Mouse (Mus musculus): Measurements from ENCODE around the gene Tbx18. TPM values are rescaled to one million over a fixed set of nuclear protein-coding genes. Genes with fewer than 3 reads are reported as not detected.

Gene Tbx18
- total RNA-seq (2021), result 1 to 10 TPM; 3.4 to 5.5 TPM

DNA sequence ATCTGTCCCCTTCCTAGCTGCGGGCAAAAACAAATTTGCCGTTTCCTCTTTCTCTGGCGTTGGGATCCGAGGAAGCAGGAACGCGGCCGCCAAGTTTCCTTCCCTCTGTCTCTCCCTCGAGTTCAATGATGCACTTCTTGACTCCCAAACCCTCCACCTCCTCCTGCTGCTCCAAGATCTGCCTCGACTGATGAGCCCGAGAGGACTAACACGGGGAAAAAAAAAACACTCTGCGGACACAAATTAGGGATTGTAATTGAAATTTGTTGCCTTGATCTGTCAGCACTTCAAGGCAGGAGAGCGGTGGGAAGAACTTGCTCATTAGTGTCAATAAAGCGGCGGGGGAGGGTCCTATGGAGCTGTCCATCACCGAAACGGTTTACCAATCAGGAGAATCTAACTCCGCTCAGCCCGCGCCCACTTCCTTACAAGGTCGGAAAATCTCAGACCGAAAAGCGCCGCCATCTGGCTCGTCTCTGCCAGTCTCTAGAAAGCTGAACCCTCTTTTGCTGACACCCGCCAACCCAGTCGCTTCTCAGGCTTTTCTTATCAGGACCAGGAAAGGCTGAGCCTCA lies at the start of gene Tbx18:
TSS of gene Tbx18 (minus strand) at position 300 of the 575 bp plus-strand sequence.
- intact Hi-C loops (cut with DNase I), result loop anchor here (5.0 kb wide), 1 partner anchor 309 kb away; no protein-coding TSS in a partner anchor
- DNase-seq (ENCODE audit: extremely low spot score in 1 of 2, low spot score in 2 of 2), result peak; percentile 36 to 90

DNA sequence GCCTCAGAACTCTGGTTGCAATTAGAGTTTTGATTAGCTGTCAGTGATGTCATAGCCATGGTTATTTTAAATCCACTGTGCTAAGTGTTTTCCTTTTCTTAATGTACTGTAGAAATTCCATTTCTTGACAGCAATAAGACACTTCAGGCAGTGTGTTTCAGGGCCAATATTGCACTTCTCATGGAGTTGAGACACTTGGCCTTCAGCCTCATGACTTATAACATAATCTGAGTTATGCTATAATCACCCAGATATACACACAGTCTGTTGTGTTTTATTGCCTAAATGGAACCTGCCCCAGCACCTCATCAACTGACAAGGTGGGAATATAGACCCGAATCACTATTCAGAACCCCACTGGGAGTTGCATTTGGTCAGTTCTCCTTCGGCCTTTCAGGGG lies 42.9 kb upstream of the Tbx18 start:
- no peak for DNase-seq (ENCODE audit: extremely low spot score in 1 of 2, low spot score in 2 of 2)
- intact Hi-C loops (cut with DNase I), result no loop called here

DNA sequence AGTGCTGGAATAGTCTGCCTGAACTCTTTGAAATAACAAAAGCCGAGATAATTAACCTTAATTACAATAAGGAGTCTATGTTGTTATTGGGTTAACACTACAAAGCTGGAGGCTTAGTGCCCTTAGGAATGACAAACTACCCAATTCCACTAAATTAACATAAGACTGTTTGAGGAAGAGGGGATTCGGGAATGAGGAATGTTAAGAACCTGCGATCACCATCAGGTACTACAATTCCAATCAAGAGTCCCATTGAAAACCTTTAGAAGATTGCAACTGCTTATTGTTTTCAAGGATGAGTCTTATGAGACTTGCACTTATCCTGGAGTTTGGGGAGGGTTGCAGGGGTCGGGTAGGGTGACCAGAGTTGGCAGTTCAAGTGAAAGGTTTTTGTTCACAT lies 24.6 kb upstream of the Tbx18 start:
- intact Hi-C loops (cut with DNase I), result no loop called here
- DNase-seq (ENCODE audit: extremely low spot score in 1 of 2, low spot score in 2 of 2), result no peak

DNA sequence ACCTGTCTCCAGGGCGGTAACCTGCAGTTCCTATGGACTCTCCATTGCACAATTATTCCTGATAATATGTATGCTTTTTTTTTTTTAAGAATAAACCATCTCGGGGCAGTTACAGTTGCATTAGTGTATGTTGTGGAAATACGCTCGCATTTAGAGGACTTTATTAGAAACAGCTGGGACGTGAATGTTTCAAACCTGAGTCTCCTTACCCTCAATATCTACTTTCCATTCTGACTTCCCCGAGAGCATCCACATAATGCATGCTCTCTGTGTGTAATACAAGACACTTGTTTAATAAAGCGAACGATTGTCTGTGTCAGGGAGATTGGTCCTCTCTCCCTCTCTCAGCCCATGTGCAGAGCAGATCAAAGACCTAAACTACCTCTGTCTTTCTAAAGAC lies 10.5 kb upstream of the Tbx18 start:
- no peak for DNase-seq (ENCODE audit: extremely low spot score in 1 of 2, low spot score in 2 of 2)
- intact Hi-C loops (cut with DNase I), result loop anchor here (5.0 kb wide), 1 partner anchor 481 kb away; no protein-coding TSS in a partner anchor

DNA sequence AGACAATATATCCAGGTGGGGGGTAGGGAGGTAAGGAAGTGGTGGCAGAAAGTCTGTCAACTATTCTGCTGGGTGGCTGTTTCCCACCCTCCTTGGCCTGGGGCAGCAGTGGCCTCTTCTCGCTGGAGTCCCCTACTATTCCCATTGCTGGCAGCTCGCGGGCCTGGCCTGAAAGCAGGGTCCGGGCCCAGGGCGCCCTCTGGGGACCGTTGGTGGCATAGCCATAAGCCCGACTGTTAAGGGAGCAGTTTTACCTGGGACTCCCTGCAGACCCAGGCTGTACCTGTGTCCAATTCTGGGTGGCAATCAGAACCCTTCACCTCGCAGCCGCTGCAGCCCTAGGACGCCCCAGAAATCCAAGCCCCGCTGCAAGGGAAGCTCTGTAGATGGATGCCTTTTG lies 9.6 kb upstream of the Tbx18 start:
- intact Hi-C loops (cut with DNase I), result loop anchor here (5.0 kb wide), 1 partner anchor 482 kb away; no protein-coding TSS in a partner anchor
- DNase-seq (ENCODE audit: extremely low spot score in 1 of 2, low spot score in 2 of 2), result peak in 1 of 2 experiments; percentile 76

GRCm38 (mm10) chr9:87740241-87740645 lies 9.2 kb upstream of the Tbx18 start:
- intact Hi-C loops (cut with DNase I), result loop anchor here (5.0 kb wide), 1 partner anchor 482 kb away; no protein-coding TSS in a partner anchor

DNA sequence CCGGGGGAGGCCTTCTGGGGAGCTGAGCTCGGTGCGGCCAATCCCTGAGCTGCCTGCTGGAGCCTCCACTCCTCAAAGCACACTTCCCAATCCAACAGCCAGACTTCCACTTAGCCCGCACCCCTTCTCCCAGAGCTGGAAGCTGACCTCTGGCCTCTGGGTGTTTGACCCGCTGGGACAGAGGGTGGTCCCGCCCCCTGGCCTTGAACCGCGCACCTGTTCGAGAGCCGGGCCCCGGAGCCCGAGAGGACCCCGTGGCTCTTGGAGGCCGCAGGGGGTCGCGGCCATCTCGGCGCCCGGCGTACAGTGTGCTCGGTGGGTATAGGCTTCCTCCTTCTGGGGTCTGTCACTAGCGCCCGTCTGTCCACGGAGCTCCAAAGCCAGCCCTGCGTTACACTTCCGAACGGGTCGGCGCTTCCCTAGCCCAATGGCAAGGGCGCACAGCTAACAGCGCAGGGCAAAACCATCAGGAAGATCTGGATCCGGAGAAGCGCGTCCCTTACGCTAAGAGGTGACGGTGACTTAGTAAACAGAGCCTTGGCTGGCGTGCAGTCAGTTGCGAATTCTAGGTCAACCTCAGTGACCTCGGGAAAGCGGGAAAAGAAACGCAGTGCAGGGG lies 8.6 kb upstream of the Tbx18 start:
- intact Hi-C loops (cut with DNase I), result loop anchor here (5.0 kb wide), 1 partner anchor 483 kb away; no protein-coding TSS in a partner anchor

More at GRCm38 (mm10) chr9:87740241-87740645, 9.2 kb upstream of the Tbx18 start:
- peak in 1 of 2 experiments; percentile 27 for DNase-seq (ENCODE audit: extremely low spot score in 1 of 2, low spot score in 2 of 2)

GRCm38 (mm10) chr9:87738766-87739542 lies 7.9 kb upstream of the Tbx18 start:
- intact Hi-C loops (cut with DNase I), result no loop called here
- DNase-seq (ENCODE audit: extremely low spot score in 1 of 2, low spot score in 2 of 2), result peak in 1 of 2 experiments; percentile 32

More for the DNA sequence above, 8.6 kb upstream of the Tbx18 start:
- peak in 1 of 2 experiments; percentile 57 for DNase-seq (ENCODE audit: extremely low spot score in 1 of 2, low spot score in 2 of 2)

GRCm38 (mm10) chr9:87738123-87738522 lies 7.1 kb upstream of the Tbx18 start:
- DNase-seq (ENCODE audit: extremely low spot score in 1 of 2, low spot score in 2 of 2), result no peak

DNA sequence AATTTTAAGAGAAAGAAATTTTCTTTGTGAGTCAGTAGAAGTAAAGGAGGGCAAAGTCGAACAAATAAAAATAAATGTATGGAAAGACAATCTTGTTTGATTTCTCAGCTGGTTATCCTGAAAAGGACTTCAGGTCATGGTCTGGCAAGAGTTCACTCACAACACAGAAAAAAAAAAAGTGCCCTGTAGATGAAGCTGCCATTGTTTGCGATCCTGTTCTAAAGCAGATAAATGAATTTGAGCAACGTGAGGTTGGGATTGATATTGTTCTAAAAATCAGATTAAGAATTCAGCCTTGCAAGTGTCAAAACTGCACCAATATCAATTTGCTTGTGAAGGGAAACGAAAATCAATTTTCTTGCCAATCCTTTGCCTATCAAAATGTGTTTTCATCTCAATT lies 6.2 kb upstream of the Tbx18 start:
- intact Hi-C loops (cut with DNase I), result no loop called here
- no peak for DNase-seq (ENCODE audit: extremely low spot score in 1 of 2, low spot score in 2 of 2)

More at GRCm38 (mm10) chr9:87738123-87738522, 7.1 kb upstream of the Tbx18 start:
- intact Hi-C loops (cut with DNase I), result no loop called here

- no peak for DNase-seq (ENCODE audit: extremely low spot score in 1 of 2, low spot score in 2 of 2)
- intact Hi-C loops (cut with DNase I), result no loop called here
These were observed 4.0 kb upstream of the Tbx18 start for GRCm38 (mm10) chr9:87735046-87735445.

GRCm38 (mm10) chr9:87734631-87735030 lies 3.6 kb upstream of the Tbx18 start:
- no peak for DNase-seq (ENCODE audit: extremely low spot score in 1 of 2, low spot score in 2 of 2)
- intact Hi-C loops (cut with DNase I), result loop anchor here (5.0 kb wide), 1 partner anchor 312 kb away; no protein-coding TSS in a partner anchor

GRCm38 (mm10) chr9:87733732-87734131 lies 2.7 kb upstream of the Tbx18 start:
- intact Hi-C loops (cut with DNase I), result loop anchor here (5.0 kb wide), 1 partner anchor 311 kb away; no protein-coding TSS in a partner anchor
- DNase-seq (ENCODE audit: extremely low spot score in 1 of 2, low spot score in 2 of 2), result no peak

DNA sequence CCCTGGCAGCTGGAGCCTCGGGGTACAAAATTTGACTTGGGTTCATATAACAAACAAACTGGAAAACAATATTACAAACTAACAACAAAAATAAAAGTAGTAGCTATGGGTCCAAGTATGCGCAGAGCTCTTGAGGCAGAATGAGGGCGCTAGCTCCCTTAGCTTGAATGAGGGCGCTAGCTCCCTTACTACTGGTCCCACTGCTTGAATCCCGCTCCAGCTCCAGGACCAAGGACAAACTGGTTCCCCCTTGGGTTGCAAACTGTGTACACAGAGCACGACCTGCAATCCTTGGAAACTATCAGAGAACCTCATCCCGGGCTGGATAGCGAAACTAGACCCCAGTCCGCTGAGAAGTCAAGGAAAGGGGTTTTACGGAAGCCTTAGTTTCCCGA lies 2.2 kb upstream of the Tbx18 start:
- intact Hi-C loops (cut with DNase I), result loop anchor here (5.0 kb wide), 1 partner anchor 311 kb away; no protein-coding TSS in a partner anchor
- peak in 1 of 2 experiments; percentile 34 for DNase-seq (ENCODE audit: extremely low spot score in 1 of 2, low spot score in 2 of 2)

DNA sequence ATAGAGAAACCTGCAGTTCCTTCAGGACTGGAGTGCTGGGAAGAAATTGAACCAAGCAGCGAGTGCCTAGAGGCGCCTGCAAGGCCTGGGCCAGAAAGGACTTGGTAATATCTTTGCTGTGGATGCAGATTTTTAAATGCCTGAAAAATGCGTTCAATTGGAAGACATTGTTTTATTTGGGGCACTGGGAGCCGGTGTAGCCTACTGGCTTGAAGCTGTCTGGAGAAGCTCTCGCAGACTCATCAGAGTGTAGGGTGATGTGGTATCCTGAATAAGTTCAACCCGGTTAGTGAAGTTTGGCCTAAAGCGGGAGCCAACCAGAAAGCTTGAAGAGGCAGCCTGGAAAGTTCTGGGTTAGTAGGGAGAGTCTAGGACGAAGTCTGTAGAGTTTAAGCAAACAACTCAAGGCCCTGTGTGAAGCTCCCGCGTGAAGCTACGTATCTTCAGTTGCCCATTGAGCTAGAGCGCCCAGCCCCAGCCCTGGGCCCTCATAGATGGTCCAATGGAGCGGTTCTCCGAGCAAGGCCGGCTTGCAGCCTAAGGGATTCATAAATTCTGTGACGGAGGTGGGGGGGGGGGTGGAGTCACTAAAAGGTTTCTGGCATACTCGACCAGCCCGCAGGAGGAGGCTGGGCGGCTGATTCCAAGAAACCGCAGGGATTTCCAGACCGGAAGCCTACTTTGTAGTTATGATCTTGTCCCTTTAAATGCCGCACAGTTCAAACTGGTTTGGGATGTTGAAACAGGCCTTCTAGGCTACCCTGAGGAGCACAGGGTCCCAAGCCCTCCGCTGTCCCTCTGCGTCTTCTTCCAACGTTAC lies 1.6 kb upstream of the Tbx18 start:
- intact Hi-C loops (cut with DNase I), result loop anchor here (5.0 kb wide), 1 partner anchor 310 kb away; no protein-coding TSS in a partner anchor
- DNase-seq (ENCODE audit: extremely low spot score in 1 of 2, low spot score in 2 of 2), result peak in 1 of 2 experiments; percentile 57

- DNase-seq (ENCODE audit: extremely low spot score in 1 of 2, low spot score in 2 of 2), result peak in 1 of 2 experiments; percentile 41
- intact Hi-C loops (cut with DNase I), result loop anchor here (5.0 kb wide), 1 partner anchor 308 kb away; no protein-coding TSS in a partner anchor
These were observed 644 bp downstream of the Tbx18 start for GRCm38 (mm10) chr9:87730271-87730960.
